Mouse (Mus musculus) heart, adult 9 months (tissue): Measurements from ENCODE around the gene Ccdc50.

Experiments used
- DNase-seq, 2 experiments: peaks; one replicate each; pipeline ENCODE4 v3.0.0; 2022; ENCODE audit warnings: low spot score in 2 of 2

Gene Ccdc50

GRCm38 (mm10) chr16:27388761-27389451 is at the start of gene Ccdc50:
TSS of gene Ccdc50 (plus strand) at chr16:27388869.
- DNase-seq: peak; percentile 79 to 84

- no peak for DNase-seq
Measured at GRCm38 (mm10) chr16:27347521-27347920, 41.1 kb upstream of the Ccdc50 start.

- DNase-seq: no peak
Measured at GRCm38 (mm10) chr16:27348359-27348758, 40.3 kb upstream of the Ccdc50 start.

- no peak for DNase-seq
Measured at GRCm38 (mm10) chr16:27349235-27349634, 39.4 kb upstream of the Ccdc50 start.

GRCm38 (mm10) chr16:27349878-27350532 is 38.7 kb upstream of the Ccdc50 start:
- DNase-seq: no peak

GRCm38 (mm10) chr16:27354464-27354863 is 34.2 kb upstream of the Ccdc50 start:
- DNase-seq: no peak

GRCm38 (mm10) chr16:27360059-27360458 is 28.6 kb upstream of the Ccdc50 start:
- no peak for DNase-seq

- DNase-seq: no peak
Measured at GRCm38 (mm10) chr16:27370191-27370590, 18.5 kb upstream of the Ccdc50 start, which contains the start of gene Uts2b. TSS of gene Uts2b (minus strand) at chr16:27370239.

- DNase-seq: no peak
Measured at GRCm38 (mm10) chr16:27370700-27371099, 18.0 kb upstream of the Ccdc50 start.

GRCm38 (mm10) chr16:27374139-27374538 is 14.5 kb upstream of the Ccdc50 start:
- peak in 1 of 2 experiments; percentile 55 for DNase-seq

- no peak for DNase-seq
Measured at GRCm38 (mm10) chr16:27375318-27375717, 13.4 kb upstream of the Ccdc50 start.

GRCm38 (mm10) chr16:27376556-27376955 is 12.1 kb upstream of the Ccdc50 start:
- no peak for DNase-seq

- no peak for DNase-seq
Measured at GRCm38 (mm10) chr16:27382217-27382616, 6.5 kb upstream of the Ccdc50 start.

- peak; percentile 27 to 35 for DNase-seq
Measured at GRCm38 (mm10) chr16:27384893-27385603, 3.6 kb upstream of the Ccdc50 start.

GRCm38 (mm10) chr16:27385649-27386048 is 3.0 kb upstream of the Ccdc50 start:
- DNase-seq: no peak

GRCm38 (mm10) chr16:27386850-27387407 is 1.7 kb upstream of the Ccdc50 start:
- no peak for DNase-seq

- DNase-seq: peak; percentile 15 to 23
Measured at GRCm38 (mm10) chr16:27387634-27388611, 746 bp upstream of the Ccdc50 start.

- DNase-seq: peak; percentile 53 to 67
Measured at GRCm38 (mm10) chr16:27389534-27390282, 1.0 kb downstream of the Ccdc50 start.

- no peak for DNase-seq
Measured at GRCm38 (mm10) chr16:27390306-27390705, 1.6 kb downstream of the Ccdc50 start.

GRCm38 (mm10) chr16:27391845-27392244 is 3.2 kb downstream of the Ccdc50 start:
- DNase-seq: no peak
